Mouse (Mus musculus) spleen, adult 12 weeks (tissue): Measurements from ENCODE around the gene Pcx.
"Not testable (repeated sequence)": the region's sequence is repeated elsewhere in the genome, so short reads cannot be mapped to it uniquely, and the experiment has no call there.

Experiments
- DNase-seq: peaks from one replicate; pipeline ENCODE4 v3.0.0; 2022; ENCODE audit warnings: low spot score

Pcx gene

DNA sequence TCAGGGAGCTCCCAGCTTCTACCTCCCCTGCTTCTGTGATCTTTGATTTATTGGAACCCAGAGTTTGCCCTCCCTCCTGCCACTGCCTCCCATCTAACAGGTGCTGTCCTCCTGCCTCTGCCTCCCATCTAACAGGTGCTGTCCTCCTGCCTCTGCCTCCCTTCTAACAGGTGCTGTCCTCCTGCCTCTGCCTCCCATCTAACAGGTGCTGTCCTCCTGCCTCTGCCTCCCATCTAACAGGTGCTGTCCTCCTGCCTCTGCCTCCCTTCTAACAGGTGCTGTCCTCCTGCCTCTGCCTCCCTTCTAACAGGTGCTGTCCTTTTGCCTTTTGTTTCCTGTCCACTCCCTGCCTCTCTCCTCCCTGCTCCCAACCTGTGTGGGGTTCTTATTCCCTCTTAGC is 76.5 kb downstream of the Pcx start:
- DNase-seq, result not testable (repeated sequence)

DNA sequence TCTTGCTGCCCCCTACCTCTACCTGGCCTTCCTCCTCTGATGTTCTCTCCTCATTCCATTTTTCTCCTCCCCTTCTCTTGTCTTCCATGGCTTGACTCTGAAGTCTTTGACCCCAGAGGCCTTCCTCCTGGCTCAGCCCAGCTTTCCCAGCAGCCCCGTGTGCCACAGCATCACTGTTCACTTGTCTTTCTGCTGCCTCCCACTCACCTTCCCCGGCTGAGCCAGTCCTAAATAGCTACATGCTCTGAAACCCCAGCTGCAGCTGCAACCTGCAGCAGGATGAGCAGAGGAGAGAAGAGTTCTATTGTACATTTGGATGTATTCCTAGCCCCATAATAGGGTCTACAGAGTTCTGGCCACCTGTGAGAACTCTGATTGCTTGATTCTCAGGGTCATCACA is 77.2 kb downstream of the Pcx start:
- DNase-seq, result no peak

DNA sequence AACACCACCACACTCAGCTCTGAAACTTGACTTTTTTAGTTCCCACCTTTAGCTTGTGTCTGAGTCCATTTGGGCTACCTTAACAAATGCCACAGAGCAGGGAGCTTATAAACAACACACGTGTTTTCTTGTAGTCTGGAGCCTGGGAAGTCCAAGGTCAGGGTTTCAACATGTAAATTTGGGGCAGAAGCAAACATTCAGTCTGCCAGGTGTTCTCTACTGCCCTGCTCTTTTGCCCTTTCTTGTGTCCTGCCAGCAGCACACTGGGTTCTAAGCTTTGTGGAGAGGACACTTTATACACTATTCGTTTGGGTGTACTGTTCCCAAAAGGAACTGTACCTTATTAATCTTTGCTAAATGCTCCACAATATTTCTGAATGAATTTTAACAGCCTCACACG is 78.2 kb downstream of the Pcx start:
- DNase-seq, result no peak

DNA sequence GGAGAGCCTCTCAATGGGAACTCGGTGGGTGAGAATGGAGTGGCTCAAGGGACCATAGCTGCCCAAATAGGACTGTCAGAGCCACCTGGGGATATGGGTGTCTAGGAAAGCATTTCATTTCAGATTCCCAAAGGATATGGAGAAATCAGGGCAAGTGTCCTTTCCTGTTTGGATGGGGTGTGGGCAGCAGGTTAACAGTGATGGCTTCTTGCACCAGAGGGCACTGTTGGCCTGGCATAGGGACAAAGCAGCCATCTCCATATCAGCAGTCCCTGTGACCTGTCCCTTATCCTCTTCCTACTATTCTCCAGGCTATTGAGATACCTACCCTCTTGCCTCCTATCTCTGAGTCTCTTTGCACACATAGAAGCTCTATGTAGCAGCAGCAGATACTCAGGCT is 78.8 kb downstream of the Pcx start:
- no peak for DNase-seq

DNA sequence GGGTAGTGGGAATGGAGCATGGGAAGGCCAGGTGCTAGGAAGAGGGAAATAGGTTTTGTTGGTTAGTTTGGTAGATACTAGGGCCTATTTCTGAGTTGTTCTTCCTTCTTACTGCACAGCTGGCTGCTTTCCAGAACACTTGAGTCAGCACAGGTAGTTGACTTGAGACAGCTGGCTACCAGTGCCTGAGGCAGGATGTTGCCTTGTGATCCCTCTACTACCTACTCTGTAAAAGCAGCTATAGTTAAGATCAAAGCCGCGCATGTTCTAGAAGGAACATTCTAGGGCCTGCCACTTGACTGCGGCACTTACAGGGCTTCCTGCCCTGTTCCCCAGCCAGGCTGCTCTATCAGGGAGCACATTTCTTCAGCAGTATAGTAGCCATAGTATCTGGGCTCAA is 79.8 kb downstream of the Pcx start:
- no peak for DNase-seq

DNA sequence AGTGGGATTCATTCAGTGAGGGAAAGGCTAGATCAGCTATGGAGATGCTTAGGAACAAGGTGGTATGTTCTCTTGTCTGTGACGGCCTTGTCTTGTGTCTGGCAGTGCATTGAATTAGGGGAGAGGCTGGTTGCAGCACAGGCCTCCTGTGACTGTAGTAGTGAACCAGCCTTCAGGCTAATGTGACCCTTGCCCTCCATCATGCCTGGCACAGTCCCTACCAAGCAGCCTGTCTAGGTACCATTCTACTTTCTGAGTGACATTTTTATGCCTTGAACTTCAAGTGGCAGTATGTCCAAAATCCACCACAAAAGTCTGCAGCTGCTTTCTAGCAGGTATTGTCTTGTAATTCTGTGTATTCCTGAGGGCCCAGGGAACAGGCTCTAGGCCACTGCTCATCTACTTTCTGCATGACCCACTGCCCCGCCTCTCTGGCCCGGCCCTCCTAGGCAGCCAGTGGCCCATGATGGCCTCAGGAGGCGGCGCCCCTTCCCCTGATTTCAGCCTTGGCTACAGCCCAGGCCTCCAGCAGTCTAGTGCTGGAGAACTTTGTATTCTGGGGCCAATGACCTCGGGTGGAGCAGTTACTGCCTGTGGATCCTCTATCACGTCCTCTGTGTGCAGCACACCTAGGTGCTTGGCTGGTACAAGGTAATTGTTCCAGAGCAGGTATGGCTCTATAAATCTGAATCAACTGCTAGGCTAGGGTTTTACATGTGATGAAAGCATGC is 83.7 kb downstream of the Pcx start:
- no peak for DNase-seq

DNA sequence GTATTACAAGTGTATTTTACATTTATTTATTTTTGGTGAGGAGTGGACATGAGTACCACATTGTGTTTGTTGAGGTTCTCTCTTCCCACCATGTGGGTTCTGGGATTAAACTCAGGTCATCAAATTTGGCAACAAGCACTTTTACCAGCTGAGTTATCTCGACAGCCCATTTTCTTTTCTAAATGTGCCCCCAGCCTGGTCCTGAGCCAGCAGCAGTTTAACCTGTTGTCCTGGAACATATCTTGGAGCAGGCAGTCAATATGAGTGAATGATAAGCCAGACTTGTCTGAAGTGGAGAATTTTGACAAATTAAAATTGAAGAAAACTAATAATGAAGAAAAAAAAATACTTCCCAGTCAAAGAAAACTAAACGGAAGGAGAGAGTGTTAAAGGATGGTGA is 85.8 kb downstream of the Pcx start:
- DNase-seq, result no peak

DNA sequence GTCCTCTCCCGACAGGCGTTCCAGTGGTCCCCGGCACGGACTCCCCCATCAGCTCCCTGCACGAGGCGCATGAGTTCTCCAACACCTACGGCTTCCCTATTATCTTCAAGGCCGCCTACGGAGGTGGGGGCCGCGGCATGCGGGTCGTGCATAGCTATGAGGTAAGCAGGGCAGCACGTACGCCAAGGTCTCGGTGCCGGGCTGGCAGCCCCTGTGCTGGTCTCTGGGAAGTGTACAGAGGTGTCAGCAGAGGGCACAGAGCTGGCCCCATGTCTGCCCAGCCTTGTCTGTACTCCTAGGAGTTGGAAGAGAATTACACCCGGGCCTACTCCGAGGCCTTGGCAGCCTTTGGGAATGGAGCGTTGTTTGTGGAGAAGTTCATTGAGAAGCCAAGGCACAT is 92.2 kb downstream of the Pcx start:
- DNase-seq, result no peak

DNA sequence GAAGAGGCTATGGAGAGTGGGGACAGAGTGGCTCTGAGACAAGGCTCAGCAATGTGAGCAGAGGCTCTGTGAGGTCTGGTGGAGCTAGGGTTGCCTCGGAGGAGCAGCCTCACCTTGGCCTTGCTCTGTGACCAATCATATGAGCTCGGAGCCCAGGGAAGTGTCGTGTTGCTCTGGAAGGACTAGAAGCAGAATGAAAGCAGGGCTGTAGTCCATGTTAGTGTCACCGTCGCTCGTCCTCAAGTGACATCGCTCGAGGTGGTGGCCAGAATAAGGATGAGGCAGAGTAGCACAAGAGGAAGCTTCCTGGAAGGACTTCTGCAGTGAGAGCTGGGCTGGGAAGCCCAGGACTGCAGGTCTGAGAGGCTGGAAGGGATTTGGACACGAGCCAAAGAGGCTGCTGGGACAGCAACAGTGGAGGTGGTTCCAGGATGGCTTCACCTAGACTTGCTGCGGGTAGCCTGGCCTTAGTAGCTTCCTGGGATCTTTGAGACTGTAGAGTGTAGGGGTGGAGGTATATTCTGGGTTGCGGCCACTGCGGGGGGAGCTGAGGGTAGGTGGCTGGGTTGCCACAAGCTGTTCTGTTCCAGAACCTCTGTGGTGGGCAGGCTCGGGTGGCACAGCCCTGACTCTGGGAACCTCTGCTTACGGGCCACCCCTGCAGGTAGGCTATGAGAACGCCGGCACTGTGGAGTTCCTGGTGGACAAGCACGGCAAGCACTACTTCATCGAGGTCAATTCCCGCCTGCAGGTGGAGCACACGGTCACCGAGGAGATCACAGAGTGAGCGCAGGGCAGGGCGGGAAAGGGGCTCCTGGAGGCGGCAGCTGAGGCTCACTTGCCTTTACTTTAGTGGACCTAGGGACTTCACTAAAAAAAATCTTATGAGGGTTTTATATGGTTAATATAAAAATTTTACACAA is 93.8 kb downstream of the Pcx start:
- DNase-seq, result no peak

DNA sequence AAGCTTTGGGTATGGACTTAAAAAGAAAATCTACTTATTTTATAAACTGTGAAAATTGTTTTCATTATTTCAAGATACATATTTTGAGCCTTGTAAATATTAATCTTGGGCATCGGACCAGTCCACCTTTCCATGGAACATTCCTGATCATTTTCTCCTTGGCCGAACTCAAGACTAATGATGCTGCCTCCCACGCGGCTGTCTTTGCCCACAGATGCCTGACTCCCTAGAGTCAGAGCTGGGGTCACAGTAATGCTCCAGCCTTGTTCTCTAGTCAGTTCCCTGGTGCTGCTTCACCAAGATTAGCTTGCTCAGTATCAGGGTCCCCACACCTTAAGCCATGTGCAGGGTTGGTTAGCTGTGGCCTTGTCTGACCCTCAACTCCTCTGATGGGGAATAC is 95.4 kb downstream of the Pcx start:
- DNase-seq, result no peak

DNA sequence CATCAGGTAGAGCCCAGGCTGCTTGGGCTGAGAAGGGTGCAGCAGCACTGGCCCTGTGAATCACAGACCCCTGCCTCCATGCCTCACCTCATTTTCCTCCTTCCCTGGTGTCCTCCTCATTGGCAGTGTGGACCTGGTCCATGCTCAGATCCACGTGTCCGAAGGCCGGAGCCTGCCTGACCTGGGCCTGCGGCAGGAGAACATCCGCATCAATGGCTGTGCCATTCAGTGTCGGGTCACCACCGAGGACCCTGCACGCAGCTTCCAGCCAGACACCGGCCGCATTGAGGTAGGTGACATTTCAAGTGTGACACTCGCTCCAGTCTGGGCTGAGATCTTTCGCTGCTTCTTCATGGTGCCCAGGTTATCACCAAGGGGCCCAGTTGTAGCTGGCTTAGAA is 97.1 kb downstream of the Pcx start:
- no peak for DNase-seq

DNA sequence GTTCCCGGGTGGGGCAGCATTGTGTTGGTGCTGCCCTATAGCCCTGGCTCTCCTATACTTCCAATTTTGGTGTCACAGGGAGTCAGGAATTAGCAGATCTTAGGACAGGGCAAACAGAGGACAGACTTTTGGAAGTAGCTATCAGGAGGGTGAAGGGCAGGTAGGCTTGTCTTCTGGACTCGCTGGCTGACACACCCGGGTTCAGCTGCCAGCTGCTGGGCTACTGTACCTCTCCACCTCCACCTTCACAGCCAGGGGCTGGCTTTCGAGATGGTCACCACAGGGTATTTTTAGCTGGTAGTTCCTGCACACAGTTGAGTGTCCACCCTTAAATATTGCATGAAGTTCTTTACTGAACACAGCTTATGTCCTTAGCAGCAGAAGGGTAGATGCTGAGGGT is 98.2 kb downstream of the Pcx start:
- DNase-seq, result no peak

DNA sequence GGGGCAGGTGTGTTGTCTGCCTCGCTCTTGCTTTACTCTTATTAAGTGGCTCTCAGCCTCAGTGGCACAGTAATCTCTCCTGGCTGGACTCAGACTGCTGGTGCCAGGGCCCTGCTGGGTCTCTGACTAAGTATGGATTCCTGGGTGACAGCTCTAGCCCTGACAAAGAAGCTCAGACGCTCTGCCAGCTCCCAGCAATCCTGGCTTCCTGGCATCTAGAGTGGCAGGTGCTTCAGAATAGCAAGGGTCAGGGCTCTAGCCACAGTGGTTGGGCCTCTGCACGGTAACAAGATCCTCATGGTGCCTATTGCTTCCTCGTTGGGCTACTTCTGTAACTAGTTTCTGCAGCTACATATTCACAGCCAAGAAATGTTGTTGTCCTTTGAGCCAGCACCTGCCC is 99.8 kb downstream of the Pcx start:
- no peak for DNase-seq

DNA sequence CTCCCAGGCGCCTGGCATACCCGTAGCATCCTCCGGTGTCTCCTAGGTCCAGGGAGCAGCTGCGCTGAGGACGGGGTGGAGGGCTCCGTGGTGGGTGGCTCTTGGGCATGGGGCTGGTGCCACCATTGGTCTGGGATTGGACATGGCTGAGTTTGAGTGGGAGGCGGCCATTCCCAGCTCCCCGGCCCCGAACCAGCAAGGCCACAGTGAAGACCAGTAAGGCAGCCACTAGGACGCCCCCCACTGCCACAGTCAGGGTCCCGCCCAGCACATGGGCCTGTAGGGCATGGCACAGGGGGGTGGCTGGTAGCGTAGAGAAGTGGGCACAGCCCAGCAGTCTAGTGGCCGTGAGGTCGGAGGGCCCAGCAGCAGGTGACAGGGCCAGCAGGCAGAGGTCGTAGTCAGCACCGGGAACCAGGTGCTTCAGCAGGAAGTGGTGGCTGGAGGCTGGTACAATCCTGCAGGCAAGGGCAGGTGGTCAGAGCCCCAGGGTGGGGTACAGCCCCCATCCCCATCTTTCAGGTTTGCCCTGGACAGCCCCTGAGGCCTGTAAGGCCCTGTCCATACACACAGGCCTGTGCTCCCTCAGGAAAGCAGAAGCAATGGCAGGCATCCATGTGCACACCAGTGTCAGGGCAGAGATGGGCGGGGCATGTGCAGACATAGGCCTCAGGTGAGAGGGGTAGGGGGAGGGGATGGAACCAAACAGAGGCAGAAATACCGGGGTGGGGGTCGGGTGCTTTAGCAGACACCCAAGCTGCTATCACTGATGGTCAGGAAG is 102.1 kb downstream of the Pcx start:
- no peak for DNase-seq

DNA sequence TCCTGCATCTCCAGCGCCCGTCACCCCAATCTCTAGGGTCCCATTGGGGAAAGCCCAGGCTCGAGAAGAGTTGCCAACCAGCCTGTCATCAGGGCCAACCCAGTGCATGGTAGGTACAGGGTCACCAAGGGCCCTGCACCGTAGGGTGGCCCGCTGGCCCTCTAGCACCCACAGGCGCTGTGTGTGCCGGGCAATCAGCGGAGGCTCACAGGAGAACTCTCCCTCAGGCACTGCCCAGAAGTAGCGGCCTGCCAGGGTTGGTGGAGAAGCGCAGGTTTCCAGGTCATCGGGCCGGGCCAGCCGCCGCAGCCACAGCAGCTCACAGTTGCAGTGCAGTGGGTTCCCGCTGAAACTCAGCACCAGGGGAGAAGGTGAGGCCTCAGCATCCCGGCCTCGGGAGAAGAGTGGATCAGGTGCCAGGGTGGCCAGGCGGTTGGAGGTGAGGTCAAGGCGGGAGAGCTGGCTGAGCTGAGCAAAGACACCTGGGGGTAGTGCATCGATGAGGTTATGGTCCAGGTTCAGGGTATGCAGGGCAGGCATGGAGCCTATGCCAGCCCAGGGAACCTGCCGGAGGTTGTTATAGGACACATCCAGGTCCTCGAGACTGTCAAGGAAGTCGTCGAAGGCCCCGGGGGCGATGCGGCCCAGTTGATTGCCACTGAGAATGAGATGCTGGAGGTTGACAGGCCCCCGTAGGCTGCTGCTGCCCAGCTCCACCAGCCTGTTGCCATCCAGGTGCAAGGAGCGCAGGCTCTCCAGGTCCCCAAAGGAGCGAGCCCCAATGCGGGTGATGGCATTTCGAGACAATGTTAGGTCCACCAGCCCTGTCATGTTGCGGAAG is 103.4 kb downstream of the Pcx start:
- no peak for DNase-seq

DNA sequence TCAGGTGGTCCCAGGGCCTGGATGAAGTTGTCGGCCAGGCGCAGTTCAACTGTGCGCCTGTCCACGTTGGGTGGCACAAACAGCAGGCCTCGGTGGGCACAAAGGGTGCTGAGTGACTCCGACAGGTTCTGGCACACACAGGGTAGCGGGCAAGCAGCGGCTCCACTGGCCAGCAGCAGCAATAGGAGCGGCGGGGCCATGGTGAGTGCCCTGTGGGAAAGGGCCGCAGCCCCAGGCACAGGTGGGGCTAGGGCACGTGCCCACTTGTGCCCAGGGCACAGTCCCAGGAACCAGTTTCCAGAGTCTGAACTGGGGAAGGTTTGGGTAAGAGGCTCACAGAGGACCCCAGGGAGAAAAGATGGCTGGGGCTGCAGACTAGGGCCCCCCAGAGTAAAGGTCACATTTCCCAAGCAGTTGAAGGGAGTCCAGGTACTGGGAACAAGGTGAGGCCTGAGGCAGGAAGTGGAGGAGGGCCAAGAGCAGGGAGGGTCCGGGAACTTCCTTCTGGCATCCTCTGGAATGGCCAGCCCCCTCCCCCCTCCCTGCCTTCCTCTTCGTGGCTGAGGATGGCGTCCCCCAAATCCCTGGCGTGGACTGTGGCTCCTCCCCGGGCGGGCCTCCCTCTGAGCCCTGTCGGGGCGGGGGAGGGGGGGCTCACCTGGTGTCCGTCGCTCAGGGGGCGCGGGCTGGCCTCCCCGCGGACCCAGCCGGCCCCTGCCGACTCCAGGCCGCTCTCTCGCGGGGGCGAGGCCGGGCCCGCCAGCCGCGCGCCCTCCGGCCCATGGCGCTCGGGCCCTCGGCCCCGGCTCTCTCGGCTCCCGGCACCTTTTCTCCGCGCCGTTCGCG is 104.3 kb downstream of the Pcx start:
- no peak for DNase-seq

DNA sequence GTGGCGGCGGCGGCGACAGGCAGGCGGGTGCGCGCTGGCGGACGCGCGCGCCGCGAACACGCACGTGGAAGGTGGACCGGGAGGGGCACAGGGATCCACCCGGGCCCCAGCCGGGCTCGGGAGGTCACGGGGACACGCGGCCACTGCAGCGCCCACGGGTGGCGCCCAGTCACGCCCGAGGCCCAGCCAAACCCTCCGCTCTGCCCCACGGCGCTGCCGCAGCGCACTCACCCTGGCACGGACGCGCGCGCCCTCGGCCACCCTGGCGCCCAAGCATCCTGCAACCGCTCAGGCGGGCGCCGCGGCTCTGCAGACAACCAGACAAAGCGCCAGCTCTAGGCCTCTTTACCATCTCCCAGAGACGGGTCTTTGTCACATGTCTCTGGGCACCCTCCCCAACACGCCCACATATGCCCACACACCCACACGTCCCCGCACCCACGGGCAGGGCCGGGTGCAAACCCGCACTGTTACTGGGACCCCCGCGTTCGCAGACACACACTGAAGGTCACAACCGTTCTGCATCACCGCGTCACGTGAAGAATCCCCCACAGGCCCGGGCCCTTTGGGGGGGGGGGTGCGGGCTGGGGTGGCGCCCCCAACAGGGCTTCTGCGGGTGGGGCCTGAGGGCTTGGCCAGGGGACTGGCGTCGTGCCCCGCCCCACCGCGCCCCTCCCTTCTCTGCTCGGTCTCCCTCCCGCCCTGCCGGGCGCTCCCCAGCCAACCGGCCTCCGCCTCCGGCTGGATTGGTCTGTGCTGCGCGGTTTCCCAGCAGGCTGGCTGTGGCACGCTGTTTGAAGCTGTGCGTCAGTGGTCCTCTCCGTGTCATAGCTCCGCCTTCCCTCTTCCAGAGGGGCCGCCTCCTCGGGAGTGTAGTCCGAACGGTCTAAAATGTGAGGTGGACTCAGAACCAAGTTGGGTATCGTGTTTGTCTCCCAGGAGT is 105.2 kb downstream of the Pcx start, which contains the start of gene Lrfn4:
Gene Lrfn4, minus strand, starts transcription at position 517 of the 943 bp plus-strand sequence.
- DNase-seq, result peak; percentile 31

DNA sequence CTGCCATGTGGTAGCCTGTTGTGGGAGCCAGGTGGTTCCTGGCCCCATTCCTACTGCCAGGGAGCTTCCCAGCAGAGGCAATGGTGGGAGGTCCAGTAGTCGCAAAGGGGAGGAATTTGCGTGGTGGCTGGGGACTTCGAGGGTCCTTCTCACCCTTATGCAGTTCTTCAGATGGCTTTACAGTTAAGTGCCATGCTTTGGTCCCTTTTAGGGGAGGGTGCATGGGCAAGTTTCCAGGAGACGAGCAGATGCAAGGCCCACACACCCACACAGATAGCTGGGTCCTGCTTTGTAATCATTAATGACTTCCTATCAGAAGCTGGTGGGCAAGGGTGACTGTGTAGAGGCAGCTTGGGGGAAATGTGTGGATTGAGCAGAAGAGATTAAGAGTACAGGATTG is 106.3 kb downstream of the Pcx start:
- DNase-seq, result no peak

DNA sequence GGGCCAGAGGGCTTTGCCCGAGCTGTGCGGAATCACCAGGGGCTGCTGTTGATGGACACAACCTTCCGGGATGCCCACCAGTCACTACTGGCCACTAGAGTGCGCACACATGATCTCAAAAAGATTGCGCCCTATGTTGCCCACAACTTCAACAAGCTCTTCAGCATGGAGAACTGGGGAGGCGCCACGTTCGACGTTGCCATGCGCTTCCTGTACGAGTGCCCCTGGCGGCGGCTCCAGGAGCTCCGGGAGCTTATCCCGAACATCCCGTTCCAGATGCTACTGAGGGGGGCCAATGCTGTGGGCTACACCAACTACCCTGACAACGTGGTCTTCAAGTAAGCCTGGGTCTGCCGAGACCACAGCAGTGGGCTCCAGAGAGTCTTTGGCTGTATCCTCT is 107.9 kb downstream of the Pcx start:
- no peak for DNase-seq

DNA sequence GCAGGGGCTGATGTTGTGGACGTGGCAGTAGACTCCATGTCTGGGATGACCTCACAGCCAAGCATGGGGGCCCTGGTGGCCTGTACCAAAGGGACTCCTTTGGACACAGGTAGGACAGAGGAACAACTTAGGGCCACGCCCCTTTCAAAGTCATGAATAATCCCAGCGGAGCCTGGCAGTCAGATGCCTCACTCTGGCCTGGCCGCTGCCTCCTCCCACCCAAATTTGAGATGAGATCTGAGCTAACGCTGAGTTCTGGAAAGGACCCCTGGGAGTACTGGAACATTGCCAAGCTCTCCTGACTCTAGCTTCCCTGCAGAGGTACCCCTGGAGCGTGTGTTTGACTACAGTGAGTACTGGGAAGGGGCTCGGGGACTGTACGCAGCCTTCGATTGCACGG is 109.2 kb downstream of the Pcx start:
- DNase-seq, result no peak
